Mouse (Mus musculus) forebrain, embryonic 12.5 days (tissue): ENCODE measurements at regions not wholly inside any gene's neighbourhood (a gene's known extent, or its start where the extent isn't known, plus 50 kb on each side); places are given as distances from the start of the nearest gene placed in this dataset.

ENCODE experiments used
- ATAC-seq: fragments of 200-750 bp; cut with Nextera tagmentation; 2 replicates; pipeline ENCODE4 v1.8.0; 2017; ENCODE audit warnings: moderate TSS enrichment; ENCODE audit not compliant: low FRiP score
- H3K27ac ChIP-seq: fragments of 300-500 bp; sonication (generic); 2 replicates; pipeline ENCODE4 v1.5.1; 2016; ENCODE audit warnings: mild to moderate bottlenecking
- H3K27me3 ChIP-seq: fragments of 300-500 bp; sonication (generic); 2 replicates; pipeline ENCODE4 v1.6.1; 2016; ENCODE audit warnings: mild to moderate bottlenecking
- H3K36me3 ChIP-seq: fragments of 300-500 bp; sonication (generic); replicated peaks from 2 replicates; pipeline ENCODE4 v1.6.1; 2016; ENCODE audit warnings: mild to moderate bottlenecking
- H3K4me1 ChIP-seq: fragments of 300-500 bp; sonication (generic); 2 replicates; pipeline ENCODE4 v1.6.1; 2016
- H3K4me2 ChIP-seq: fragments of 300-500 bp; sonication (generic); 2 replicates; pipeline ENCODE4 v1.6.1; 2016; ENCODE audit warnings: mild to moderate bottlenecking, moderate library complexity
- H3K4me3 ChIP-seq: fragments of 300-500 bp; sonication (generic); replicated peaks from 2 replicates; pipeline ENCODE4 v1.5.1; 2016; ENCODE audit warnings: mild to moderate bottlenecking
- H3K9ac ChIP-seq: fragments of 300-500 bp; sonication (generic); 2 replicates; pipeline ENCODE4 v1.6.1; 2016; ENCODE audit warnings: mild to moderate bottlenecking
- H3K9me3 ChIP-seq: fragments of 300-500 bp; sonication (generic); 2 replicates; pipeline ENCODE4 v1.6.1; 2016
- WGBS: fragments of 180-500 bp; shearing (Covaris S2); methylation state at CpG from one replicate; pipeline ENCODE4 v1.1.7; 2016; 5-methylcytosine and 5-hydroxymethylcytosine counted together

DNA sequence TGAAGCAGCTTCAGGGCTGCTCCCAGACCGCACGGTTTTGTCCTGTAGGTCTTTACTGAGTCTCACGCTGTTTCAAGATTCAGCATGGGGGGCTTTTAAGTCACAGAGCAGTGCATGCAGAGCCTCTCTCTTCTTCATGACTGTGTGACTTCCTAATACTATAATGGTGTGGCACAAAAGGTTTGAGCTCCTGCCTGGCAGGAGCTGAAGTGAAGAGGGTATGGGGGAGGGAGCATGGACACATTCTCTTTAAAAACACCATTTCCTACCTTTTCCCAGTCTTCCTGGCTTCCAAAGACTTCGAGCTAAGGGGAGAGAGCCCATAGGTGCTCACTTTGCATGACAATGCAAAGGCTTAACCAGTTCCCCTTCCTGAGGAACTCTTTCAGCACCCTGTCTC lies 934.9 kb upstream of the Gm5150 start:
- no peak overlapping the region for H3K9ac ChIP-seq
- ATAC-seq = no peak
- WGBS = 2% methylated on average over 4 of the region's 4 CpGs
- H3K27ac ChIP-seq = peak overlapping the region; percentile 66; the same call in 1 of the 2 replicates
- H3K4me3 ChIP-seq = no peak overlapping the region
- H3K36me3 ChIP-seq = no peaks in the 10 kb centered on the region
- peak overlapping the region; percentile 21; the same call in 1 of the 2 replicates for H3K4me2 ChIP-seq
- no peaks in the 10 kb centered on the region for H3K27me3 ChIP-seq
- no peaks in the 10 kb centered on the region for H3K9me3 ChIP-seq
- peaks cover 24% of the 10 kb centered on the region for H3K4me1 ChIP-seq

DNA sequence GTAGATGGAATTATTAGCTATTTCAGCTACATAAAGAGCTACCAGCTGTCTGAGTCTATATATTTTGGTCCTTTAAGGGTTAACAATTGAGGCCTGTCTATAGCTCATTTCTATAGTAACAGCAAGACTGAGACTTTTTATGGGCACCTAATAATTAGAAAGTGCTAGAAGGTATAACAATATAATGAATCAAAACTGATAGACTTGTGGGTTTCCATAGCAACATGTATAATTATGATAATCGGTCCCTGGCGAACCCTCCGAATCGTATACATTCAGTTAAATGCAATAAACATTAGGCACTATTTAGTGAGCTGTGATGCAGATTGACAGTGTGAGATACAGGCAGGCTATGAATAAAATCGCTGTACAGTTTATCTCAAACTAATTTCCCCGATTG lies 933.3 kb upstream of the Gm5150 start:
- no peaks in the 10 kb centered on the region for H3K27me3 ChIP-seq
- no peak overlapping the region for H3K9ac ChIP-seq
- 27% methylated on average over 6 of the region's 6 CpGs for WGBS
- H3K4me2 ChIP-seq = no peak overlapping the region
- peak overlapping the region; percentile 76 for H3K27ac ChIP-seq
- ATAC-seq = peak; percentile 68
- no peaks in the 10 kb centered on the region for H3K36me3 ChIP-seq
- H3K9me3 ChIP-seq = no peaks in the 10 kb centered on the region
- peaks cover 24% of the 10 kb centered on the region for H3K4me1 ChIP-seq
- H3K4me3 ChIP-seq = no peak overlapping the region

DNA sequence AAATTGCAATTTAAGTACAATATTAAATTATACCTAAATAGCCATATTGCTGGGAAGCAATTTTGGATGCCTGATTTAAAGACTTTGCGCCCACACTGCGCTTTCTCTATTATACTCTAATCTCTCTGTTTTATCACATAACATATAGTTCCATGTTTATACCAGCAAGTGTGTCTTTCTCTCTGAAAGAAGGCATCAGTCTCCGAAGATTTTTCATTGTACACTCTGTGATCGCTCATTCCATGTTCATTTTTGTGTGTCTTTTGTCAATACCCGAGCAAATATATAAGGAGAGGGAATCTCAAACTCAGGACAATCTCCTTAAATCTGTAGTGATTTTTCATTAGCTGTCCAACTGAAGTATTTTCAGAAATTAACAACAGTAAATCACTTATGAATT lies 932.9 kb upstream of the Gm5150 start:
- Histone ChIP-seq H3K27ac (peak overlapping the region; percentile 84), H3K4me3 (no peak overlapping the region), H3K9me3 (no peaks in the 10 kb centered on the region), H3K4me2 (peak overlapping the region; percentile 42), H3K36me3 (no peaks in the 10 kb centered on the region), H3K27me3 (no peaks in the 10 kb centered on the region), H3K4me1 (peaks cover 24% of the 10 kb centered on the region), H3K9ac (no peak overlapping the region)
- ATAC-seq = peak; percentile 25
- WGBS = 57% methylated on average over 5 of the region's 5 CpGs

DNA sequence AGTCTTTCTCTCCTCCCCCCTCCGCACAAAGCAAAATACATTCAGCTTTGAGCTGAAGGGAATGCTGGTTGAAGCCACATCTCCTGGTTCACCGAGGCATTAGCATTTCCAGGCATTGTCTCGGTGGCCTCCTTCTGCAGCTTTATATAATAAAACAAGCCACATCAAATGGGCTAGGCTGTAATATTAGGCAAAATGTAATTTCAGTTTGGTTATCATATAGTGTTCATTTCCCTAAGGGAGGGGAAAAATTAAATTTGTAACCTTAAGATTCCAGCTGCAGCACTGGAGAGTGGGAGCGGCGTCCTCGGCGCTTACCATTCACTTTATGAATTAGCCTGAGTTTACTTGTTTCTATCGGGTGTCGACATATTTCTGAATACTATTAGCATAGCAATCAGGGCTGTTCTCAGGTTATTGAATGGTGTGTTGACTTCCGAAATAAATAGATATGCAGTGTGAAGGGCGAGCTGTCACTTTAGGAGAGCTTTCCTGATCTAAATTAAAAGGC lies 932.3 kb upstream of the Gm5150 start:
- 21% methylated on average over 11 of the region's 11 CpGs for WGBS
- peak overlapping the region; percentile 29; the same call in 1 of the 2 replicates for H3K9ac ChIP-seq
- H3K4me1 ChIP-seq = peaks cover 24% of the 10 kb centered on the region
- H3K4me2 ChIP-seq = peak overlapping the region; percentile 42
- ATAC-seq = peak; percentile 67
- H3K36me3 ChIP-seq = no peaks in the 10 kb centered on the region
- no peaks in the 10 kb centered on the region for H3K9me3 ChIP-seq
- peak overlapping the region; percentile 84 for H3K27ac ChIP-seq
- H3K4me3 ChIP-seq = no peak overlapping the region
- no peaks in the 10 kb centered on the region for H3K27me3 ChIP-seq

DNA sequence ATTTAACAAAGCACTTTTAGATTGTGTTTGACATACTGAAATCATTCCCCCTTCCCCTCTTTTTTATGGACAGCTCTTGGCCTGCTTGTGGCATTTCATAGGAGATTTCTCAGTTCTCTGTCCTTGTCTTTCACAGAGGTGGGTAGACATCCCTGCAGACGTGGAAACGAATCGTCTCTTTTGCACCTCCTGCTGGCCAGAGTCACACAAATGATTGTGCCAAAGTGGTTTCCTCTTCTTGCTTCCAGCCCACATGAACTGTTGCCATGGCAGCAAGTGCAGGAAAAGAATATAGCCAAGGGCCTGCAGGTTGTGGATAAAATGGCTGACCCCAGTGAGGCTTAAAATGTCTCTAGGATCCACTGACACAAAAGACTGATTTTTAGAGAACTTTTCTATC lies 924.1 kb upstream of the Gm5150 start:
- Histone ChIP-seq H3K36me3 (no peaks in the 10 kb centered on the region), H3K27me3 (no peaks in the 10 kb centered on the region), H3K9ac (no peak overlapping the region), H3K9me3 (no peaks in the 10 kb centered on the region), H3K4me3 (no peak overlapping the region), H3K4me2 (no peak overlapping the region), H3K27ac (no peak overlapping the region), H3K4me1 (0 out of 2 replicates have a peak, but pooled peaks cover 3% of the 10 kb centered on the region)
- peak; percentile 69; the same call in 1 of the 2 replicates for ATAC-seq
- WGBS = 23% methylated on average over 3 of the region's 3 CpGs

DNA sequence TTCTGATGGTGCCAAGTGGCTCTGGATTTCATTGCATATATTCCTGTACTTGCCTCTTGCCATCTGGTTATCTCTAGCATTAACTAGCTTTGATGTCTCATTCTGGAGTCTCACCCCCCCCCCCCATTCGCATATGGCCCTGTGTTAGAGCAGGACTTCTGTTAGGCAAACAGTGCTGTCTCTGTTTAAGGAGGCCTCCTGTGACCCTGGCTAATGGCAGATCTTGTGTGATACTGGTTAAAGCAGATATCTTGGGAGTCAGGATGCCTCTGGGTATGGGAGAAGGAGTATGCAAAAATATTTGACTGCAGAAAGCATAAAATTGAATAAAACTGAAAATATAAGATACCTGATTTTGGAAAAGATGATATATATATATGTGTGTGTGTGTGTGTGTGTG lies 923.6 kb upstream of the Gm5150 start:
- Histone ChIP-seq H3K27ac (no peak overlapping the region), H3K9me3 (no peaks in the 10 kb centered on the region), H3K36me3 (no peaks in the 10 kb centered on the region), H3K4me2 (no peak overlapping the region), H3K4me3 (no peak overlapping the region), H3K27me3 (no peaks in the 10 kb centered on the region), H3K4me1 (0 out of 2 replicates have a peak, but pooled peaks cover 3% of the 10 kb centered on the region), H3K9ac (no peak overlapping the region)
- 82% methylated on average over 1 of the region's 1 CpGs for WGBS
- no peak for ATAC-seq

DNA sequence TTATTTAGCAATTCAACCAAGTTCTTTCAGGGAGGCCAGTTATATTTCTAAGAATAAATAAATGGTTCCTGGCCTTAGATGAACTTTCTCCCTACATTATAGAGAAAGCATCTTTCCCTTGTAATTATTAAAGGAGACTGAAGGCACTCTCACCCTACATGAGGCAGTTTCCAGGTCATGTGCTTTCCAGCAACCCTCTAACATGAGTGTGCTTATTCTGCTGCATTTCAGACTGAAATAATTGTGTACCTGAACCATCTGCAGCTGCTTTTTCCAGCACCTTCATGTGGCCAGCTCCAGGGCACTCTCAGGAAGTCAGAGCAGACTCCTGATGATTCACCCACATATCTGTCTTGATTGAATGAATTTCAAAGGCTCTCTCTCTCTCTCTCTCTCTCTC lies 917.8 kb upstream of the Gm5150 start:
- Histone ChIP-seq H3K4me1 (peaks cover 13% of the 10 kb centered on the region), H3K4me2 (no peak overlapping the region), H3K36me3 (no peaks in the 10 kb centered on the region), H3K9me3 (no peaks in the 10 kb centered on the region), H3K4me3 (no peak overlapping the region), H3K27me3 (no peaks in the 10 kb centered on the region), H3K9ac (no peak overlapping the region), H3K27ac (no peak overlapping the region)
- ATAC-seq = no peak

DNA sequence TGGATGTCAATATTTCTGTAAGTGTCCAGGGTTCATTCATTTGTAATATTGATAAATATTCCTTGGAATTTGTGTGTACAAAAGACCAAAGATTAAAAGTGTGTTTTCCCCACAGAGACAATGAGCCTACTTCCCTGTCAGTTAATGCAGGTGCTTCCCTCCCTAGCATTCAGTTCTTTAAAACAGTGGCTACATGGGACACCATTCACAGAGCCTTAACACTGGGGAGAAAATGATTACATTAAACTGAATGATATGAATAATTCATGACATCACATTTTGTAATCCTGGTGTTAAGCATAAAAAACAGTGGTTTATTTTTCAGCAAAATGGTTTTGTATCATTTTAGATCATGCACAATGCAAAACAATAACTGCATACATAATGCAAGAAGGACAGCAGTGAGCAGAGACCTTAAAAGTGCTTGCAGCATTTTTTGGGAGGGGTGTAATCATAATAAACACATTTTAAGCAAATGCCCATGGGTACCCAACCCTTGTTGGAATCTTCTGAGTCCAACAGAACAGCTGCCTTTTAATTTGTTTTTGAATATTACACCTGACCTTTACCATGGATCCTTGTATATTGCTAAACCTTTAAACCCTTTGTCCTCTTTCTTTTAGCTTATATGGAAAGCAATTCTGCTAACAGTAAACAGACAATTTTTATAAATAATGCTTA lies 917.1 kb upstream of the Gm5150 start:
- ATAC-seq = 0 out of 2 replicates have a peak, but pooled peaks have one; percentile 18
- Histone ChIP-seq H3K4me2 (no peak overlapping the region), H3K27ac (no peak overlapping the region)

DNA sequence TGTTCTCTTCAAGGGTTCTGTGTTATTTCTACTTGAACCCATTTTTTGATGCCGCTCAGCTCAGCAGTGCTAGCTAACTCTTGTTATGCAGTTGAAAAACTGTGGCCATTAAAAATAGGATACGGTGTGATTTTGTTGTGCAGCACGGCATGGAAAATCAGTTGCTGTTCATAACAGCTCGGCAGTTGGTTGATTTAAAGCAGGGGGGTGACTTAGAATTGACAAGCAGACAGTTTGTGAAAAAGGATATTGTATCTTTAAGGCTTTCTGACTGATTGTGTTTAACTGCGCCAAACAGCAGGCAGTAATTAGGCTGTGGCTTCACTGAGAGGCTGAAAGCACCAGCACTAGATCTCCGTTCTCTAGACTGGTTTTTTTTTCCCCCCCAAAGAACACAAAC lies 915.1 kb upstream of the Gm5150 start:
- Histone ChIP-seq H3K27ac (0 out of 2 replicates have a peak overlapping the region, but pooled peaks have one; percentile 46), H3K4me2 (peak overlapping the region; percentile 22), H3K4me1 (peaks cover 13% of the 10 kb centered on the region), H3K9ac (no peak overlapping the region), H3K9me3 (no peaks in the 10 kb centered on the region), H3K4me3 (no peak overlapping the region), H3K27me3 (no peaks in the 10 kb centered on the region), H3K36me3 (no peaks in the 10 kb centered on the region)
- peak; percentile 57; the same call in 1 of the 2 replicates for ATAC-seq
- WGBS = 19% methylated on average over 6 of the region's 6 CpGs

More for the DNA sequence above, 917.1 kb upstream of the Gm5150 start:
- peaks cover 13% of the 10 kb centered on the region for H3K4me1 ChIP-seq
- H3K9ac ChIP-seq = no peak overlapping the region
- no peaks in the 10 kb centered on the region for H3K36me3 ChIP-seq
- H3K27me3 ChIP-seq = no peaks in the 10 kb centered on the region
- H3K4me3 ChIP-seq = no peak overlapping the region
- H3K9me3 ChIP-seq = no peaks in the 10 kb centered on the region

DNA sequence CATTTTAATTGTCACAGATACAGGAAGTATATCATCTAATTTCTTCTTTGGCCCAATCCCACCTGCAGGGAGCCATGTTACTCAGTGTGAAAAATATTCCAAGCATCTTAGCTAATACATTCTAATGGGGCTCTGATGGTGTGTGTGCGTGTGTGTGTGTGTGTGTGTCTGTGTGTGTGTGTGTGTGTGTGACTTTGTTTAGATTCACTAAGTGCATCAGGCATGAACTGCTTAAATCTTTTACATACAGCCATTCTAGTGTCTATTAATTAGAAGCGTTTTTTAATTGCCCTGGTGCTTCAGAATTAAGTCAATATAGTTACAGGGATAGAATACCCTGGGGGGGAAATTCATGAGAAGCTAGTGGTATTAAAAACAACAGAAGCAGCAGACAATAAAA lies 912.1 kb upstream of the Gm5150 start:
- Histone ChIP-seq H3K27ac (no peak overlapping the region), H3K4me3 (no peak overlapping the region), H3K4me2 (no peak overlapping the region), H3K9me3 (no peaks in the 10 kb centered on the region), H3K9ac (no peak overlapping the region), H3K4me1 (peaks cover 6% of the 10 kb centered on the region), H3K36me3 (no peaks in the 10 kb centered on the region), H3K27me3 (no peaks in the 10 kb centered on the region)
- 64% methylated on average over 2 of the region's 2 CpGs for WGBS
- no peak for ATAC-seq

DNA sequence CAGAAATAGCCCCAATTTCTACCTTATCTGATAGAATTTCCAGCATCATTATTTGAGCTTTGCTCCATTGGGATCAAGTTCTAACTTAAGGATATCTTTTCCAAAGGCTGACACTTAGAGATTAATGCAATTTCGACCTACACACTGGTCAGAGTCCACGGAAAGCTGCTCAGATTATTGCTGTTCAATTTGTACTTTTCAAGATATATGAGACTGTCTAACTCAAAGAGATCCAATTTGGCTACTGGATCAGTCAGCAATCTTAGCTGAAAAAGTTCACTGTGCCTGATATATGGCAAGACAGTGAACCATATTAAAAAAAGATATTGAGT lies 909.8 kb upstream of the Gm5150 start:
- 77% methylated on average over 2 of the region's 2 CpGs for WGBS
- H3K9ac ChIP-seq = no peak overlapping the region
- no peak overlapping the region for H3K27ac ChIP-seq
- no peak for ATAC-seq
- no peaks in the 10 kb centered on the region for H3K27me3 ChIP-seq
- H3K4me3 ChIP-seq = no peak overlapping the region
- no peaks in the 10 kb centered on the region for H3K4me1 ChIP-seq
- no peaks in the 10 kb centered on the region for H3K36me3 ChIP-seq
- H3K4me2 ChIP-seq = no peak overlapping the region
- no peaks in the 10 kb centered on the region for H3K9me3 ChIP-seq

DNA sequence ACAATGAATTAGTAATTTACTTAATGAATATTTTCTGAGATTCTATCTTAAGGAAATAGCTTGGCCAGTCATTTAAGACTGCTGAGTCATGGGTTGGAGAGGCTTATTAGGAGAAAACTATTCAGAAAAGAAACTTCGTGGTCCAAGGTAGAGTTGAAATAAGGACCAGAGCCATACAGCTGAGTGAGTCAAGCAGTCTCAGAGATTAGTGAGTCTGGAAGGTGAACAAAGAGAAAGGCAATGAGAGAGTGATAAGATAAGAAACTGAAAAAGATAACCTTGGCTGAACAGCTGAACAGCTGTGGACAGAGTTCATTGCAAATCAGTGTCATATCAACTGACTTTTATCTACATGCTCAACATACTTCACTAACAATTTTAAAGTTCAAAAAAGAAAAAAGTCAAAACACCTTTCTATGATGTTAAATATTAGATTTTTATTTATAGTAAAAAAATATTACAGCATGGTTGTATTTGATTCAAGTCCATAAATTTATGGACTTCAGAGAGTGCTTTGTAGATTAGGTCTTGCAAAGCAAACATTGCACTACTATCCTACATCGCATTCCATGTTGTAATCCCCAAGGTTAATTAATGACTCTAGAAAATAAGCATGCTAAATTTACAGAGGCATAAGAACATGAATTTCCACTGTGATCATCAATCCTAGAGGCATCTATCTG lies 909.3 kb upstream of the Gm5150 start:
- ATAC-seq = no peak
- 83% methylated on average over 2 of the region's 2 CpGs for WGBS

DNA sequence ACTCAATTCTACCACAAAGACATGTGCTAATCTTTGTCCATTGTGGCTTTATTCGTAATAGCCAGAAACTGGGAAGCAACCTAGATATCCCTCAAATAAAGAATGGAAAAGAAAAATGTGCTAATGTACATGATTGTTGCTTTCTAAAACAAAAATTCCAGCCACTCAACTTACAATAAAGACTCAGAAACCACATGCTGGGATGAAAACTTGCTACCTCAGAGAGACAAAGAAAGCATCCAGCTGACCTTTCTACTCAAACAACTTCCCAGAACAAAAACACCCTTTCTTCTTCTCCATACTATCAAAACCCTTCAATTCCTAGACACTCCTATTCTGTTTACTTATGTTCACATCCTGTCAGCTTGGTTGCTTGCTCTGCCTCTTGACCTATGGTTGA lies 881.9 kb upstream of the Gm5150 start:
- no peak overlapping the region for H3K27ac ChIP-seq
- no peak overlapping the region for H3K4me2 ChIP-seq
- no peaks in the 10 kb centered on the region for H3K4me1 ChIP-seq
- no peaks in the 10 kb centered on the region for H3K9me3 ChIP-seq
- H3K9ac ChIP-seq = no peak overlapping the region
- WGBS = 69% methylated on average over 1 of the region's 1 CpGs
- no peak for ATAC-seq
- H3K4me3 ChIP-seq = no peak overlapping the region
- H3K27me3 ChIP-seq = no peaks in the 10 kb centered on the region
- H3K36me3 ChIP-seq = no peaks in the 10 kb centered on the region

More for the DNA sequence above, 909.3 kb upstream of the Gm5150 start:
- Histone ChIP-seq H3K9ac (no peak overlapping the region), H3K9me3 (no peaks in the 10 kb centered on the region), H3K4me3 (no peak overlapping the region), H3K4me1 (no peaks in the 10 kb centered on the region), H3K27ac (no peak overlapping the region), H3K36me3 (no peaks in the 10 kb centered on the region), H3K27me3 (no peaks in the 10 kb centered on the region), H3K4me2 (no peak overlapping the region)
